21 mouse cellular contexts compared by ENCODE assay signal in genomic region chr16:10666766-10667165, GRCm38 (mm10).
DNase-seq lines count a peak whose midpoint lies in the region; ATAC-seq and TF ChIP-seq lines count a peak whose summit lies in the region.
"Had no signal": no experiment of that assay in that cellular context is flagged by ENCODE, and none has a peak within 500 bp of the region (broad histone marks: within the 10 kb centered on the region; RNA-seq: fewer than 3 reads in every experiment).

No protein-coding gene starts in this region.

- peak overlapping the region; percentile 33; the same call in 1 of the 2 replicates for H3K27ac ChIP-seq in heart, embryonic 16.5 days (ENCODE audit: low read length)
- H3K27ac ChIP-seq in midbrain, embryonic 10.5 days (replicated peaks) = no peak overlapping the region
- H3K27ac ChIP-seq: embryonic facial prominence, embryonic 13.5 days; forebrain, embryonic 12.5 days; gastrocnemius, adult 2 months; hindbrain, embryonic 13.5 days; hindbrain, postnatal 0 days had no signal

- DNase-seq in heart, postnatal 4 days = no peak
- peak; percentile 73 for DNase-seq in thymus, postnatal 0 days (ENCODE audit: low spot score)
- DNase-seq in thymus, postnatal 36 days = peak; percentile 71 to 85
- no peak for DNase-seq in midbrain, embryonic 10.5 days (ENCODE audit: low spot score)
- DNase-seq in testis, postnatal 14 days (ENCODE audit: low spot score) = no peak
- DNase-seq: adrenal gland, postnatal 10 days; B cell, adult 2 months; cerebellum, adult 11-12 months; cerebellum, adult 9-10 months; cerebellum, postnatal 36 days; gastrocnemius, adult 2 months; gastrocnemius, postnatal 25 days had no signal

- H3ac ChIP-seq in myocyte (ENCODE audit: control insufficient read depth, insufficient read length) = no peak overlapping the region

- no peak overlapping the region for H3K9ac ChIP-seq in heart, embryonic 16.5 days (ENCODE audit: low read length)
- H3K9ac ChIP-seq: embryonic facial prominence, embryonic 13.5 days; forebrain, embryonic 12.5 days; hindbrain, embryonic 13.5 days had no signal

- no peak for TF ChIP-seq POLR2A in myocyte (IDR thresholded peaks at IDR 0.05; ENCODE audit: insufficient read length, low read depth)

- peaks cover 35% of the 10 kb centered on the region for H3K4me1 ChIP-seq in heart, embryonic 16.5 days (ENCODE audit: control insufficient read depth, insufficient read depth, low read length)
- H3K4me1 ChIP-seq in midbrain, embryonic 10.5 days = peaks cover 14% of the 10 kb centered on the region; the same call in 1 of the 2 replicates

- no peaks in the 10 kb centered on the region for H3K9me3 ChIP-seq in heart, embryonic 16.5 days (replicated peaks; ENCODE audit: control insufficient read depth, low read length)
- no peaks in the 10 kb centered on the region for H3K9me3 ChIP-seq in midbrain, embryonic 10.5 days (replicated peaks)
- H3K9me3 ChIP-seq: embryonic facial prominence, embryonic 13.5 days; forebrain, embryonic 12.5 days; hindbrain, embryonic 13.5 days had no signal

- no peaks in the 10 kb centered on the region for H3K79me2 ChIP-seq in myocyte (ENCODE audit: control insufficient read depth, insufficient read depth)

- WGBS in heart, embryonic 16.5 days = 86% methylated on average over 3 of the region's 3 CpGs
- 68% methylated on average over 3 of the region's 3 CpGs for WGBS in midbrain, embryonic 10.5 days

- H3K36me3 ChIP-seq in heart, embryonic 16.5 days (ENCODE audit: control insufficient read depth, insufficient read depth) = no peaks in the 10 kb centered on the region
- H3K36me3 ChIP-seq in myocyte (ENCODE audit: control insufficient read depth, insufficient read depth) = no peaks in the 10 kb centered on the region
- H3K36me3 ChIP-seq in midbrain, embryonic 10.5 days = no peaks in the 10 kb centered on the region
- H3K36me3 ChIP-seq: embryonic facial prominence, embryonic 13.5 days; forebrain, embryonic 12.5 days; hindbrain, embryonic 13.5 days had no signal

- no peaks in the 10 kb centered on the region for H3K27me3 ChIP-seq in heart, embryonic 16.5 days (ENCODE audit: control insufficient read depth, insufficient read depth, low read length)
- no peaks in the 10 kb centered on the region for H3K27me3 ChIP-seq in myocyte (ENCODE audit: control insufficient read depth, insufficient read depth, insufficient read length)
- H3K27me3 ChIP-seq in midbrain, embryonic 10.5 days (ENCODE audit: low read depth, poor library complexity, severe bottlenecking) = no peaks in the 10 kb centered on the region
- H3K27me3 ChIP-seq: embryonic facial prominence, embryonic 13.5 days; forebrain, embryonic 12.5 days; hindbrain, embryonic 13.5 days had no signal

- H3K4me3 ChIP-seq in heart, embryonic 16.5 days (ENCODE audit: low read length) = no peak overlapping the region
- H3K4me3 ChIP-seq in myocyte = no peak overlapping the region
- no peak overlapping the region for H3K4me3 ChIP-seq in midbrain, embryonic 10.5 days
- H3K4me3 ChIP-seq: embryonic facial prominence, embryonic 13.5 days; forebrain, embryonic 12.5 days; gastrocnemius, adult 2 months; hindbrain, embryonic 13.5 days had no signal

- no peak for ATAC-seq in heart, embryonic 16.5 days (replicated peaks; ENCODE audit: extremely low read depth, insufficient read depth, low FRiP score)
- ATAC-seq in cerebellum, adult (ENCODE audit: insufficient number of reproducible peaks, low FRiP score, low TSS enrichment) = no peak
- ATAC-seq: CD4-positive, CD25-positive, alpha-beta regulatory T cell, adult 4 months; hindbrain, postnatal 0 days had no signal

- no peak overlapping the region for H3K4me2 ChIP-seq in heart, embryonic 16.5 days (ENCODE audit: low read depth, low read length)
- H3K4me2 ChIP-seq in myocyte (ENCODE audit: low read depth) = no peak overlapping the region
- H3K4me2 ChIP-seq: embryonic facial prominence, embryonic 13.5 days; forebrain, embryonic 12.5 days; heart, embryonic 11.5 days; hindbrain, embryonic 13.5 days had no signal

TF ChIP-seq in myocyte, 11 proteins besides CTCF, POLR2A, EP300 and RAD21:
- TF ChIP-seq POLR2AphosphoS2 (IDR thresholded peaks at IDR 0.05; ENCODE audit: insufficient read length, low read depth) (no peak), MYOG (IDR thresholded peaks at IDR 0.05; ENCODE audit: control insufficient read depth in 1 of 3, insufficient read depth in 1 of 3, insufficient read length in 2 of 3, low read depth in 2 of 3) (peak in 1 of 3 experiments; percentile 20), MYOD1 (IDR thresholded peaks at IDR 0.05; ENCODE audit: control insufficient read depth in 1 of 3, insufficient read length in 2 of 3, low read depth in 2 of 3) (peak in 2 of 3 experiments; percentile 20 to 63)

Comparison
In these comparisons a context has a peak if more than half of its experiments do, and no peak if none do; other contexts are left out.
1. DNase-seq: peak in thymus, postnatal 0 days (single experiment) and thymus, postnatal 36 days (2 of 2); none in heart, postnatal 4 days (single experiment), midbrain, embryonic 10.5 days (single experiment) and testis, postnatal 14 days (single experiment).